In genomic region chr9:119401351-119401750, GRCm38 (mm10) we compare ENCODE assay signal across 8 mouse cellular contexts. TPM values are rescaled to one million over a fixed set of nuclear protein-coding genes. Genes with fewer than 3 reads are reported as not detected.
DNase-seq lines count a peak whose midpoint lies in the region; ATAC-seq and TF ChIP-seq lines count a peak whose summit lies in the region.

No protein-coding gene starts in this region.

- no peaks in the 10 kb centered on the region for H3K9me3 ChIP-seq in kidney, postnatal 0 days (replicated peaks; ENCODE audit: low read length)
- no peaks in the 10 kb centered on the region for H3K9me3 ChIP-seq in hindbrain, embryonic 11.5 days (ENCODE audit: control insufficient read depth, low read length)
- H3K9me3 ChIP-seq in lung, postnatal 0 days (ENCODE audit: low read length) = no peaks in the 10 kb centered on the region
- no peaks in the 10 kb centered on the region for H3K9me3 ChIP-seq in stomach, embryonic 16.5 days (replicated peaks; ENCODE audit: control insufficient read depth, low read length)

- peak overlapping the region; percentile 24 for H3K9ac ChIP-seq in kidney, postnatal 0 days (ENCODE audit: low read depth, low read length)
- H3K9ac ChIP-seq in hindbrain, embryonic 11.5 days (ENCODE audit: low read depth, low read length) = peak overlapping the region; percentile 43
- H3K9ac ChIP-seq in lung, postnatal 0 days (replicated peaks; ENCODE audit: low read depth) = peak overlapping the region; percentile 96; the same call in 1 of the 2 replicates
- H3K9ac ChIP-seq in stomach, embryonic 16.5 days (ENCODE audit: low read length) = peak overlapping the region; percentile 70

- peak overlapping the region; percentile 91 for H3K4me3 ChIP-seq in kidney, postnatal 0 days (replicated peaks; ENCODE audit: low read depth, low read length)
- H3K4me3 ChIP-seq in hindbrain, embryonic 11.5 days (ENCODE audit: low read depth, low read length) = peak overlapping the region; percentile 98
- H3K4me3 ChIP-seq in lung, postnatal 0 days (ENCODE audit: low read depth, low read length) = peak overlapping the region; percentile 98
- H3K4me3 ChIP-seq in stomach, embryonic 16.5 days (replicated peaks; ENCODE audit: low read length) = peak overlapping the region; percentile 86

- no peak for TF ChIP-seq CTCF in kidney, postnatal 0 days (IDR thresholded peaks at IDR 0.05; ENCODE audit: low read depth)
- no peak for TF ChIP-seq CTCF in lung, postnatal 0 days (IDR thresholded peaks at IDR 0.05)

- no peaks in the 10 kb centered on the region for H3K36me3 ChIP-seq in kidney, postnatal 0 days (ENCODE audit: insufficient read depth, low read length)
- no peaks in the 10 kb centered on the region for H3K36me3 ChIP-seq in hindbrain, embryonic 11.5 days (ENCODE audit: control insufficient read depth, insufficient read depth, low read length)
- no peaks in the 10 kb centered on the region for H3K36me3 ChIP-seq in lung, postnatal 0 days (ENCODE audit: insufficient read depth, low read length)
- H3K36me3 ChIP-seq in stomach, embryonic 16.5 days (ENCODE audit: control insufficient read depth, insufficient read depth, low read length) = no peaks in the 10 kb centered on the region

- H3K27me3 ChIP-seq in kidney, postnatal 0 days (ENCODE audit: insufficient read depth, low read length) = no peaks in the 10 kb centered on the region
- no peaks in the 10 kb centered on the region for H3K27me3 ChIP-seq in hindbrain, embryonic 11.5 days (ENCODE audit: control insufficient read depth, insufficient read depth, low read length)
- no peaks in the 10 kb centered on the region for H3K27me3 ChIP-seq in lung, postnatal 0 days (replicated peaks; ENCODE audit: insufficient read depth, low read length)
- H3K27me3 ChIP-seq in stomach, embryonic 16.5 days (ENCODE audit: control insufficient read depth, insufficient read depth, low read length) = no peaks in the 10 kb centered on the region

- DNase-seq in kidney, postnatal 0 days (ENCODE audit: low spot score) = peak; percentile 7
- DNase-seq in kidney, postnatal 14 days = no peak
- peak; percentile 8 for DNase-seq in c-Kit-positive CD71-positive TER-119-negative erythroid progenitor cells, embryonic 14.5 days (ENCODE audit: low read depth)
- no peak for DNase-seq in hindbrain, embryonic 11.5 days (ENCODE audit: low spot score)
- peak; percentile 77 for DNase-seq in lung, postnatal 0 days (ENCODE audit: low spot score)
- no peak for DNase-seq in right cerebral cortex, postnatal 10 days (ENCODE audit: low spot score in 2 of 2)
- no peak for DNase-seq in kidney, postnatal 36 days

- H3K27ac ChIP-seq in kidney, postnatal 0 days = no peak overlapping the region
- H3K27ac ChIP-seq in hindbrain, embryonic 11.5 days (ENCODE audit: low read depth, low read length) = peak overlapping the region; percentile 98; the same call in 1 of the 2 replicates
- H3K27ac ChIP-seq in lung, postnatal 0 days (ENCODE audit: low read length) = peak overlapping the region; percentile 99
- H3K27ac ChIP-seq in stomach, embryonic 16.5 days (ENCODE audit: low read length) = peak overlapping the region; percentile 44

- peak; percentile 1; the same call in 1 of the 2 replicates for ATAC-seq in kidney, postnatal 0 days (replicated peaks; ENCODE audit: low FRiP score, low read depth)
- ATAC-seq in hindbrain, embryonic 11.5 days (ENCODE audit: low FRiP score) = no peak
- ATAC-seq in lung, postnatal 0 days = peak; percentile 30
- ATAC-seq in stomach, embryonic 16.5 days (ENCODE audit: insufficient read depth, low FRiP score) = no peak

- H3K4me1 ChIP-seq in kidney, postnatal 0 days (replicated peaks; ENCODE audit: insufficient read depth, low read length) = peaks cover 6% of the 10 kb centered on the region; the same call in 1 of the 2 replicates
- H3K4me1 ChIP-seq in hindbrain, embryonic 11.5 days (replicated peaks; ENCODE audit: control insufficient read depth, insufficient read depth, low read length) = peaks cover 6% of the 10 kb centered on the region; the same call in 1 of the 2 replicates
- peaks cover 8% of the 10 kb centered on the region; the same call in 1 of the 2 replicates for H3K4me1 ChIP-seq in lung, postnatal 0 days (ENCODE audit: insufficient read depth, low read depth, low read length)
- H3K4me1 ChIP-seq in stomach, embryonic 16.5 days (ENCODE audit: control insufficient read depth, insufficient read depth, low read length) = peaks cover 9% of the 10 kb centered on the region; the same call in 1 of the 2 replicates

- TF ChIP-seq EP300 in lung, postnatal 0 days (IDR thresholded peaks at IDR 0.05) = no peak

- WGBS in kidney, postnatal 0 days = 2% methylated on average over 7 of the region's 7 CpGs
- 7% methylated on average over 7 of the region's 7 CpGs for WGBS in hindbrain, embryonic 11.5 days
- WGBS in lung, postnatal 0 days = 3% methylated on average over 7 of the region's 7 CpGs
- WGBS in stomach, embryonic 16.5 days = 2% methylated on average over 7 of the region's 7 CpGs

- H3K4me2 ChIP-seq in kidney, postnatal 0 days (ENCODE audit: low read length) = peak overlapping the region; percentile 98
- H3K4me2 ChIP-seq in hindbrain, embryonic 11.5 days (replicated peaks; ENCODE audit: low read depth, low read length) = peak overlapping the region; percentile 72
- peak overlapping the region; percentile 98 for H3K4me2 ChIP-seq in lung, postnatal 0 days (replicated peaks; ENCODE audit: low read depth, low read length)
- peak overlapping the region; percentile 98 for H3K4me2 ChIP-seq in stomach, embryonic 16.5 days (ENCODE audit: low read depth, low read length)

RNA-seq across cellular contexts. Expression of gene Acvr2b, which starts 0.6 kb away (rescaled TPM):
- polyA plus RNA-seq in kidney, postnatal 0 days (2015; fragmentation: Nextera tagmentation; extraction: Ambion mirVana) = 17.6 and 20.2 TPM in 2 replicates
- 75.9 and 83.3 TPM in 2 replicates for polyA plus RNA-seq in hindbrain, embryonic 11.5 days (2014; fragmentation: Nextera tagmentation; extraction: Ambion mirVana)
- 15.6 TPM in 2 replicates for polyA plus RNA-seq in lung, postnatal 0 days (2015; fragmentation: Nextera tagmentation; extraction: Ambion mirVana)
- polyA plus RNA-seq in stomach, embryonic 16.5 days (2015; fragmentation: Nextera tagmentation; extraction: Ambion mirVana) = 5.9 and 6.8 TPM in 2 replicates

RNA-seq across cellular contexts. Expression of gene Slc22a14, which starts 36.0 kb away (rescaled TPM):
- polyA plus RNA-seq in kidney, postnatal 0 days (2015; fragmentation: Nextera tagmentation; extraction: Ambion mirVana) = 0.34 and 0.38 TPM in 2 replicates
- not detected in 2 replicates for polyA plus RNA-seq in hindbrain, embryonic 11.5 days (2014; fragmentation: Nextera tagmentation; extraction: Ambion mirVana)
- 0.17 TPM in 1 of 2 replicates, not detected in the other for polyA plus RNA-seq in lung, postnatal 0 days (2015; fragmentation: Nextera tagmentation; extraction: Ambion mirVana)
- polyA plus RNA-seq in stomach, embryonic 16.5 days (2015; fragmentation: Nextera tagmentation; extraction: Ambion mirVana) = not detected in 2 replicates

RNA-seq across cellular contexts. Expression of gene Exog, which starts 43.4 kb away (rescaled TPM):
- polyA plus RNA-seq in kidney, postnatal 0 days (2015; fragmentation: Nextera tagmentation; extraction: Ambion mirVana) = 11.2 and 13.9 TPM in 2 replicates
- 46.2 and 47.3 TPM in 2 replicates for polyA plus RNA-seq in hindbrain, embryonic 11.5 days (2014; fragmentation: Nextera tagmentation; extraction: Ambion mirVana)
- 6.9 and 7.4 TPM in 2 replicates for polyA plus RNA-seq in lung, postnatal 0 days (2015; fragmentation: Nextera tagmentation; extraction: Ambion mirVana)
- polyA plus RNA-seq in stomach, embryonic 16.5 days (2015; fragmentation: Nextera tagmentation; extraction: Ambion mirVana) = 21.5 and 23.2 TPM in 2 replicates

RNA-seq across cellular contexts. Expression of gene Xylb, which starts 44.2 kb away (rescaled TPM):
- 43.8 and 47.8 TPM in 2 replicates for polyA plus RNA-seq in kidney, postnatal 0 days (2015; fragmentation: Nextera tagmentation; extraction: Ambion mirVana)
- 4.6 and 5.4 TPM in 2 replicates for polyA plus RNA-seq in hindbrain, embryonic 11.5 days (2014; fragmentation: Nextera tagmentation; extraction: Ambion mirVana)
- 2.0 and 2.2 TPM in 2 replicates for polyA plus RNA-seq in lung, postnatal 0 days (2015; fragmentation: Nextera tagmentation; extraction: Ambion mirVana)
- polyA plus RNA-seq in stomach, embryonic 16.5 days (2015; fragmentation: Nextera tagmentation; extraction: Ambion mirVana) = 7.0 and 8.5 TPM in 2 replicates

Comparison
In these comparisons a context has a peak if more than half of its experiments do, and no peak if none do; other contexts are left out.
1. DNase-seq: peak in kidney, postnatal 0 days (single experiment), c-Kit-positive CD71-positive TER-119-negative erythroid progenitor cells, embryonic 14.5 days (single experiment) and lung, postnatal 0 days (single experiment); none in kidney, postnatal 14 days (single experiment), hindbrain, embryonic 11.5 days (single experiment), right cerebral cortex, postnatal 10 days (0 of 2) and kidney, postnatal 36 days (0 of 2).
2. ATAC-seq: peak in kidney, postnatal 0 days (single experiment) and lung, postnatal 0 days (single experiment); none in hindbrain, embryonic 11.5 days (single experiment) and stomach, embryonic 16.5 days (single experiment).
3. H3K9ac ChIP-seq: peak in every context shown above with its lines; median percentile 96 in lung, postnatal 0 days; 70 in stomach, embryonic 16.5 days; 43 in hindbrain, embryonic 11.5 days; 24 in kidney, postnatal 0 days.
4. Peak in every context shown above with its lines, with median percentiles within 50 percentile points of each other: H3K4me2 ChIP-seq and H3K4me3 ChIP-seq.